Mouse (Mus musculus) forebrain, embryonic 16.5 days (tissue): Measurements from ENCODE around the gene Atp1a2. TPM values are rescaled to one million over a fixed set of nuclear protein-coding genes. Genes with fewer than 3 reads are reported as not detected.
A peak's percentile ranks its signal among the peaks of the same experiment; 100 is the strongest.

ENCODE experiments used
- ATAC-seq: fragments of 200-750 bp; cut with Nextera tagmentation; 2 replicates; pipeline ENCODE4 v1.8.0; 2017; ENCODE audit warnings: mild to moderate bottlenecking, moderate library complexity
- H3K27ac ChIP-seq: fragments of 300-500 bp; sonication (generic); 2 replicates; pipeline ENCODE4 v1.5.1; 2014; ENCODE audit warnings: low read length, control low read depth
- H3K27me3 ChIP-seq: fragments of 300-500 bp; sonication (generic); replicated peaks from 2 replicates; pipeline ENCODE4 v1.6.1; 2014; ENCODE audit warnings: low read length; ENCODE audit not compliant: control insufficient read depth, insufficient read depth
- H3K36me3 ChIP-seq: fragments of 300-500 bp; sonication (generic); 2 replicates; pipeline ENCODE4 v1.6.1; 2014; ENCODE audit not compliant: control insufficient read depth, insufficient read depth
- H3K4me1 ChIP-seq: fragments of 300-500 bp; sonication (generic); replicated peaks from 2 replicates; pipeline ENCODE4 v1.6.1; 2014; ENCODE audit warnings: low read length; ENCODE audit not compliant: control insufficient read depth, insufficient read depth
- H3K4me2 ChIP-seq: fragments of 300-500 bp; sonication (generic); 2 replicates; pipeline ENCODE4 v1.6.1; 2014; ENCODE audit warnings: mild to moderate bottlenecking, low read length, control low read depth
- H3K4me3 ChIP-seq: fragments of 300-500 bp; sonication (generic); replicated peaks from 2 replicates; pipeline ENCODE4 v1.5.1; 2014; ENCODE audit warnings: mild to moderate bottlenecking, low read length, control low read depth
- H3K9ac ChIP-seq: fragments of 300-500 bp; sonication (generic); replicated peaks from 2 replicates; pipeline ENCODE4 v1.6.1; 2014; ENCODE audit warnings: low read depth, low read length, control low read depth
- H3K9me3 ChIP-seq: fragments of 300-500 bp; sonication (generic); 2 replicates; pipeline ENCODE4 v1.6.1; 2016; ENCODE audit warnings: low read length; ENCODE audit not compliant: control insufficient read depth
- WGBS: fragments of 180-500 bp; shearing (Covaris S2); extraction: QIAGEN DNeasy Blood & Tissue Kit; methylation state at CpG from one replicate; pipeline ENCODE4 v1.1.7; 2014; 5-methylcytosine and 5-hydroxymethylcytosine counted together
- polyA plus RNA-seq: library from polyadenylated mRNA; unstranded; fragments of >200 nt; fragmentation: Nextera tagmentation; extraction: Ambion mirVana; gene quantifications from 2 replicates; pipeline ENCODE4 v1.2.1, GENCODE M21; 2015

The Atp1a2 gene
- polyA plus RNA-seq: 42.4 and 47.1 TPM in 2 replicates

DNA sequence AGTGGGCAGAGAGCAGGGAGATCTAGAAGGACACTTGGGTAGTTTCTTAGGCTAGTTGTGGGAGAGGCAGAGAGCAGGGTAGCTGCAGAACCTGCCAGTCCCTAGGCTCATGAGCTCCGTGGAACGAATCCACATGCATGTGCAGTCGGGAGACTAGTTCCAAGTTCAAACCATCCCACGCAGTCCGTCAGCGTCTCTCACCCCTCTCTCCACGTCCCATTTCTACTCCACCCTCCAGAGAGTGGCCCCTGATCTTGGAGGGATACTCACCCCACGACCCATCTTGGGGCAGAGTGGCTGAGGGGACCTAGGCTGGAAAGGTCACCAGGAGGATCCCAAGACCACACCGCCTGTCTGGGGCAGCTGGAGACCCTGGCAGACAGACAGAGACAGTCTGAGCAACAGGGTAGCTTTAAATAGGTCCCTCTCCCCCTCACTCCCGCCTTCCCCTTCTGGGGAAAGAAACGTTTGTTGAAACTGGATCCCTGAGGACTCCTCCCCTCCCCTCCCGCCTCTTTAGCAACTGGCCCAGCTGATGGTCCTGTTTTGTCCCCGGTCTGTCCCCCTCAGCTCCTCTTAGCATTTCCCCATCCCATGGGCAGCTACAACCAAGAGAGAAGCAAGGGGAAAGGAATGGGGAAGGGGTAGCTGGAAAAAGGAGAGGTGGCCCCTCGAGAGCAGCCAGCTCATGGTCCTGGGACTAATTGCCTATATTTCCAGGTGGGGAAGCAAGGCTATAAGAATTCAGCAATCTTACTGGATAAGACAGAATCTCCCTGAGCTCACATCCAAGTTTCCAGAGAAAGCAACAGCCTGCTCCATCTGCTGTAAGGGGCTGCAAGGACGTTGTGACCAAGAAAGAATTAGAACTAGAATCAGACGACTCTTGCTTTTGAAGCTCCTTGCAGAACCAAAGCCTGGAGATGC is at the start of gene Atp1a2:
Gene Atp1a2 (minus strand): TSS at position 454 of the 927 bp plus-strand sequence.
- WGBS: 13% methylated on average over 16 of the region's 16 CpGs
- ATAC-seq: peak; percentile 45
- Histone ChIP-seq H3K36me3 (no peaks in the 10 kb centered on the region), H3K9ac (peak within 1 kb of the TSS; percentile 35), H3K27me3 (no peaks in the 10 kb centered on the region), H3K4me3 (peak within 1 kb of the TSS; percentile 9), H3K4me1 (peaks cover 13% of the 10 kb centered on the region), H3K9me3 (no peaks in the 10 kb centered on the region), H3K27ac (peak within 1 kb of the TSS; percentile 81), H3K4me2 (peak within 1 kb of the TSS; percentile 36)

DNA sequence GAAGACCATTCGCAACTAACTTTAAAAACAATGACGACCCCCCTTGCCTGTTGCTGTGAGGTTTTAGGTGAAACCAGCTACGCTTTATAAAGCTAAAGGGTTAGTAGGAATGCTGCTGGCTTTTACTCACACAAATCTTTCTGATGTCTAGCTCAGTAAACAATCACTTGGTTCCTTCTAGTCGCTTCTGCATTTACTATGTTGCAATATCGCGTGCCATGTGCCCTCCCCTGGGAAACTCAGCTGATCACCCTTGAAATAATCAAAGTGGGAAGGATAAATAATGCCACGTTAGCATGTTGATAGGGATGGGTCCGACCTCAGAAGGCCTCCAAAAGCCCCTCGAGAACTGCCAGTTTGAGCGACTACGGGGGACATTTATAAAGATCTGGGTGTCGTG is 49.5 kb upstream of the Atp1a2 start:
- no peaks in the 10 kb centered on the region for H3K9me3 ChIP-seq
- no peak for ATAC-seq
- WGBS: 90% methylated on average over 12 of the region's 12 CpGs
- peaks cover 13% of the 10 kb centered on the region for H3K4me1 ChIP-seq
- H3K4me2 ChIP-seq: no peak overlapping the region
- H3K27ac ChIP-seq: no peak overlapping the region
- no peaks in the 10 kb centered on the region for H3K36me3 ChIP-seq
- no peaks in the 10 kb centered on the region for H3K27me3 ChIP-seq
- no peak overlapping the region for H3K9ac ChIP-seq
- H3K4me3 ChIP-seq: no peak overlapping the region

DNA sequence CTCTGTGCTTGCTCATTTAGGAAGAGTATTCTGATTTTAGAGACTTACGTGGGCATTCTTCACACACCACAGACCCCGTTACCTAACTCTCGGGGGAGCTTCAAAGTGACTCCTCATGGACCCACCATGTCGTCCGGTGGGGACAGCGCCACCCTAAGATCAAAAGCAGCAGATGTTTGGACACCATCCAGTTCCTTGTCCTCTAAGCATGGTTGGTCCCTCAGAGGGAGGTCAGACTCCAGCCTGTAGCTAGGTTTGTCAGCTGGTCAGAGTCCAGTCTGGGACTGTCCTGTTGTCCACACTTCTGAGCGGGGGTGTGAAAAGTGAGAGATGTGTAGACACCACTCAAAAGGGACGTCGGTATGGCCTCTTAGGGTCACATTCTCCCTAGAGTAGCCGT is 48.8 kb upstream of the Atp1a2 start:
- Histone ChIP-seq H3K9me3 (no peaks in the 10 kb centered on the region), H3K9ac (no peak overlapping the region), H3K27ac (no peak overlapping the region), H3K4me3 (no peak overlapping the region), H3K36me3 (no peaks in the 10 kb centered on the region), H3K4me1 (peaks cover 13% of the 10 kb centered on the region), H3K4me2 (no peak overlapping the region), H3K27me3 (no peaks in the 10 kb centered on the region)
- WGBS: 86% methylated on average over 10 of the region's 10 CpGs
- ATAC-seq: no peak

DNA sequence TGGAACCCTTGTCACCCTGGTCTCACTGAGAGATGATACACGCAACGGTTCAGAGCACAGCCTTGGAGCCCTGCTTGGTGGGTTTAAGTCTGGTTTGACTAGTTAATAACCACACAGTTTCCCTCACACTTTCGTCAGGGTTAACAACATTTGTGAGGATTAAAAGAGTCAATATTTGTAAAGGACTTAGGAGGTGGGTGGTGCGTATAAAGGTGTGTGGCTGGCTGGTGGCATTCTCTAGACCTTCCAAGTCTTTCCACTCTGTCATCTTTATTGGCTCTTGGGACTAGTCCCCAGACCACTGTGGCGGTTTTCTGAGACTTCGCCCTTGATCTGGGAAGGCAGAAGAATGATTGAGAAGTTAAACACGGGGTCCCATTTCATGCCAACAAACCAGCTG is 47.0 kb upstream of the Atp1a2 start:
- Histone ChIP-seq H3K9ac (no peak overlapping the region), H3K4me2 (no peak overlapping the region), H3K4me1 (peaks cover 10% of the 10 kb centered on the region), H3K27me3 (no peaks in the 10 kb centered on the region), H3K36me3 (no peaks in the 10 kb centered on the region), H3K27ac (no peak overlapping the region), H3K9me3 (no peaks in the 10 kb centered on the region), H3K4me3 (no peak overlapping the region)
- 87% methylated on average over 7 of the region's 7 CpGs for WGBS
- ATAC-seq: no peak

DNA sequence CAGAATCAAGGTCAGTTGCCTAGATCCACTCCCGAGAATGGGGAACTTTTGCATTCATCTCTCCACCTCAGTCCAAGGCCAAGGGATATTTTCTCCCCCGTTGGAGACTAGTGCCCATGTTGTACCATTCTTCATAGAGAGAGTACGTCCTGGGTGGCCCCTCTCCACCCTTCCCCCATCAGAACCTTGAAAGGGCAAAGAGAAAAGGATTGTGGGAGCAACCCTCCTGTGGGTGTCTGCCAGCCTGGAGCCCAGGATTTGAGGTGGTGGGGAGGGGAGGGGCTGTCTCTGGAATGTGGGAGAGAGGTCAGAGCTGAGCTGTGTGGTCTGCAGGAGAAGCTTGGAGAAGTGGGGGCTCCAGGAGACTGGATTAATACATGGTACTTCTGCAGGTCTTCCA is 46.0 kb upstream of the Atp1a2 start:
- no peak for ATAC-seq
- Histone ChIP-seq H3K4me1 (peaks cover 5% of the 10 kb centered on the region), H3K9ac (no peak overlapping the region), H3K36me3 (no peaks in the 10 kb centered on the region), H3K9me3 (no peaks in the 10 kb centered on the region), H3K4me2 (no peak overlapping the region), H3K4me3 (no peak overlapping the region), H3K27me3 (no peaks in the 10 kb centered on the region), H3K27ac (peak overlapping the region; percentile 58; the same call in 1 of the 2 replicates)
- 34% methylated on average over 3 of the region's 3 CpGs for WGBS

DNA sequence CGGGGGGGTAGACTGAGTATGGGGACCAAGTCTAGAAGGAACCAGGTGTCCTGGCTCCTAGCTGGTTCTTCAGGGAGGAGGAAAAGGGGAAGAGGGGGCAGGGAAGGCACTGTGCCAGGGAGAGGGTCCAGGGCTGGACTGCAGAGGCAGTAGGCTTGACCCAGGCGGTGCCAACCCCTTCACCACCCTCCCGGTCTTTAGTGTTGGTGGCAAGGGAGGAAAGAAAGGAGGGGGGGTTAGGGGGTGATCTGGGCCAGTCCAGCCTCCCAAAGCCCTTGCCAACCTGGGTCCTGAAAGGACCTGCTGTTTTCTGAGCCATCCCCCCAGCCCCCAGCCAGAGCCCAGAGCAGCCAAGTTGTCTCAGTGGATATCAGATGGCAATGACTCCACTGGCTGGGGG is 44.9 kb upstream of the Atp1a2 start:
- no peak overlapping the region for H3K9ac ChIP-seq
- H3K27me3 ChIP-seq: no peaks in the 10 kb centered on the region
- peak overlapping the region; percentile 65 for H3K4me2 ChIP-seq
- H3K9me3 ChIP-seq: no peaks in the 10 kb centered on the region
- H3K4me1 ChIP-seq: peaks cover 5% of the 10 kb centered on the region
- ATAC-seq: peak; percentile 45
- H3K4me3 ChIP-seq: peak overlapping the region; percentile 53
- no peaks in the 10 kb centered on the region for H3K36me3 ChIP-seq
- peak overlapping the region; percentile 59 for H3K27ac ChIP-seq
- WGBS: 52% methylated on average over 3 of the region's 3 CpGs

DNA sequence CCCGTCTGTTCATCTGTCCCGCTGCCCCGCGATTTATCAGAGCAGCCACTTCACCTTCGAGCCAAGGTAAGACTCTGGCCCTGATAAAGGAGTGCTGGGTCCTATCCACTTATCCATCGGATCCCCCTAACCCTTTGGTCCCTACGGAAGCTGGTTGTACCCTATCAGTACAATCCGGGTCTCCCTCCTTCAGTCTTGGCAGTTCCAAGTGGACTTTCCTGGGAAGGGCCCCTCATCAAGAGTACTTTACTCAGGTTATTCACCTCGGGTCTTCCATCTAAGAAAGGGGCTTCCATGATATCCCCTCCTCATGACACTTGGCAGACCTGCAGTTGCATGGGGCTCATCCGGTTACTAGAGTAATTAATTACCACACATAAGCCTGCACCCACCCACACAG is 43.5 kb upstream of the Atp1a2 start:
- 12% methylated on average over 10 of the region's 10 CpGs for WGBS
- no peaks in the 10 kb centered on the region for H3K27me3 ChIP-seq
- peak overlapping the region; percentile 33; the same call in 1 of the 2 replicates for H3K9ac ChIP-seq
- H3K4me3 ChIP-seq: peak overlapping the region; percentile 53
- H3K27ac ChIP-seq: peak overlapping the region; percentile 33; the same call in 1 of the 2 replicates
- peaks cover 5% of the 10 kb centered on the region for H3K4me1 ChIP-seq
- no peaks in the 10 kb centered on the region for H3K9me3 ChIP-seq
- peak overlapping the region; percentile 65 for H3K4me2 ChIP-seq
- H3K36me3 ChIP-seq: no peaks in the 10 kb centered on the region
- ATAC-seq: peak; percentile 2; the same call in 1 of the 2 replicates

DNA sequence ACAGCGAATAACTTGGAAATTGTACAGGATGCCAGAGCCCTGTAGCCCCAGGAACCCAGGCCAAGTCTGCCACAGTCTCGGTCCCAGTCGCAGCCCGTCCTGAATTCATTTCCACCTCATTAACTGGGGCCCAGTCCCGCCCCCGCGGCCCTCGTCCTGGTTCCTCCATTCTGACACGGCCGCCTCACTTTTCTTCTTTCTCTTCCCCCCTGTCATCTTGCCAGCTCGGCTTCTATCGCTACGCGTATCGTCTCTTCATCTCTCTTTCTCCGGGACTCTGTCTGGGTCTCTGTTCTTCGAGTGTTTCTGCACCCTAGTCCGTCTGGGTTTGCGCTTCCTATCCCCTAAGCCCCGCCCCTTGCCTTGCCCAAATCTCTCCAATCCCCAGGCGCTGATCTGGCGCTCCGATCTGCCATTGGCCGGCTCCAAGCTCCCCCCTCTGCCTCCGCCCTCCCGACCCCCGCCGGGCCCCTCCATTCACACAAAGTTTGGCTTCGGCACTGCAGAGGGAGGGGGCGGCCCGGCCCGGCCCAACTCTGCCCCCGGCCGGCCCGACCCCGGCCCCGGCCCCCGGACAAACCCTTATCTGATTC is 43.0 kb upstream of the Atp1a2 start, which contains the start of gene Kcnj10:
Gene Kcnj10 (plus strand): TSS at position 482 of the 593 bp plus-strand sequence.
- peak; percentile 96 for ATAC-seq
- no peaks in the 10 kb centered on the region for H3K9me3 ChIP-seq
- peak within 1 kb of the TSS; percentile 65 for H3K4me2 ChIP-seq
- H3K36me3 ChIP-seq: no peaks in the 10 kb centered on the region
- H3K27ac ChIP-seq: peak within 1 kb of the TSS; percentile 59; the same call in 1 of the 2 replicates
- peaks cover 5% of the 10 kb centered on the region for H3K4me1 ChIP-seq
- under 1% methylated on average over 36 of the region's 38 CpGs for WGBS
- no peaks in the 10 kb centered on the region for H3K27me3 ChIP-seq
- H3K9ac ChIP-seq: peak within 1 kb of the TSS; percentile 44
- peak within 1 kb of the TSS; percentile 53 for H3K4me3 ChIP-seq

DNA sequence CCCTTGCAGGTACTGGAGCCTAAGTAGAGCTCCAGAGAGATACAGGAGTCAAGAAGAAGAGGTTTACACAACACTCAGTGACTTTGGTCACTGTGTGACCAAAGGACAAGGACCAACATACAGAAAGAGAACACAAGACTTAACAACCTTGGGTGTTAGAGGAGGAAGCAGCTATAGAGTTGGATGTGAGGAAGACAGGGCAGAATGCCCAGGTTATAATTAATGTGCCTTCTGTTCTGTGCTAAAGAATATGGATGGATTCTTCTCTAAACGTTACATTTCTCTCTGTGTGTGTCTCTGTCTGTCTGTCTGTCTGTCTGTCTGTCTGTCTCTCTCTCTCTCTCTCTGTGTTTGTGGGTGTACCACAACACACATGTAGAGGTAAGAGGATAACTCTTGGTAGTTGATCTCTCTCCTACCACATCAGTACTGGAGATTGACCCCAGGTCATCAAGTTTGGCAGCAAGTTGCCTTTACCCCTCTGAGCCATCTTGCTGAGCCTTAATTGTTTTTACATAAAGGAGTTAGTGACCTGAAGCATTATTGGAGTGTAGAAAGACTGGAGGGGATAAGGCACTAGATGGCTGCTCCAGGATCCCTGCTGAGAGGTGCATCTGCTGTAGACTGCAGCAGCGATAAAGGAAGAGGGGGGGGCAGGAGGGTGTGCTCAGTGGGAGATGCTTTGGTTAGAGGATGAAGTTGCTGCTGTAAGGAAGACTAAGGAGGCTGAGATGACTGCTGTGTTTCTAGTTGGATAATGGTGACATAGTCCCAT is 39.7 kb upstream of the Atp1a2 start:
- no peak for ATAC-seq
- WGBS: 31% methylated on average over 2 of the region's 2 CpGs

More for the DNA sequence above, 39.7 kb upstream of the Atp1a2 start:
- Histone ChIP-seq H3K27me3 (no peaks in the 10 kb centered on the region), H3K36me3 (no peaks in the 10 kb centered on the region), H3K9ac (no peak overlapping the region), H3K4me1 (peaks cover 5% of the 10 kb centered on the region), H3K4me3 (no peak overlapping the region), H3K27ac (no peak overlapping the region), H3K4me2 (no peak overlapping the region), H3K9me3 (no peaks in the 10 kb centered on the region)
